Mouse (Mus musculus): ENCODE measurements around the gene 1700069L16Rik. TPM values are rescaled to one million over a fixed set of nuclear protein-coding genes. Genes with fewer than 3 reads are reported as not detected.

The 1700069L16Rik gene
- polyA plus RNA-seq, 1 experiment from 2014 or later, result not detected

GRCm38 (mm10) chr5:113674851-113675250 is 49.7 kb downstream of the 1700069L16Rik start:
- WGBS, result 80% methylated on average over 7 of the region's 7 CpGs

GRCm38 (mm10) chr5:113672456-113672855 is 52.1 kb downstream of the 1700069L16Rik start:
- no peak for DNase-seq (ENCODE audit: low spot score)
- Histone ChIP-seq H3K4me1 (no peaks in the 10 kb centered on the region), H3K27me3 (ENCODE audit: low read depth, poor library complexity, severe bottlenecking) (no peaks in the 10 kb centered on the region), H3K9me3 (replicated peaks) (no peaks in the 10 kb centered on the region), H3K36me3 (no peaks in the 10 kb centered on the region), H3K27ac (replicated peaks) (no peak overlapping the region), H3K4me3 (no peak overlapping the region)
- WGBS, result 88% methylated on average over 7 of the region's 7 CpGs

More at GRCm38 (mm10) chr5:113674851-113675250, 49.7 kb downstream of the 1700069L16Rik start:
- Histone ChIP-seq H3K4me1 (no peaks in the 10 kb centered on the region), H3K36me3 (no peaks in the 10 kb centered on the region), H3K27ac (replicated peaks) (no peak overlapping the region), H3K9me3 (replicated peaks) (no peaks in the 10 kb centered on the region), H3K27me3 (ENCODE audit: low read depth, poor library complexity, severe bottlenecking) (no peaks in the 10 kb centered on the region), H3K4me3 (no peak overlapping the region)
- DNase-seq (ENCODE audit: low spot score), result no peak

GRCm38 (mm10) chr5:113670597-113670996 is 54.0 kb downstream of the 1700069L16Rik start:
- 86% methylated on average over 6 of the region's 6 CpGs for WGBS
- no peak for DNase-seq (ENCODE audit: low spot score)
- Histone ChIP-seq H3K4me1 (no peaks in the 10 kb centered on the region), H3K27me3 (ENCODE audit: low read depth, poor library complexity, severe bottlenecking) (no peaks in the 10 kb centered on the region), H3K4me3 (no peak overlapping the region), H3K27ac (replicated peaks) (no peak overlapping the region), H3K36me3 (no peaks in the 10 kb centered on the region), H3K9me3 (replicated peaks) (no peaks in the 10 kb centered on the region)

- Histone ChIP-seq H3K36me3 (no peaks in the 10 kb centered on the region), H3K9me3 (replicated peaks) (no peaks in the 10 kb centered on the region), H3K4me1 (no peaks in the 10 kb centered on the region), H3K4me3 (no peak overlapping the region), H3K27me3 (ENCODE audit: low read depth, poor library complexity, severe bottlenecking) (no peaks in the 10 kb centered on the region), H3K27ac (replicated peaks) (no peak overlapping the region)
- no peak for DNase-seq (ENCODE audit: low spot score)
- 79% methylated on average over 3 of the region's 3 CpGs for WGBS
Measured at GRCm38 (mm10) chr5:113670110-113670509, 54.5 kb downstream of the 1700069L16Rik start.

- no peak overlapping the region for H3K27ac ChIP-seq (replicated peaks)
- DNase-seq (ENCODE audit: low spot score), result no peak
- no peaks in the 10 kb centered on the region for H3K4me1 ChIP-seq
- H3K4me3 ChIP-seq, result no peak overlapping the region
- no peaks in the 10 kb centered on the region for H3K9me3 ChIP-seq (replicated peaks)
- WGBS, result 76% methylated on average over 12 of the region's 12 CpGs
- H3K36me3 ChIP-seq, result no peaks in the 10 kb centered on the region
- no peaks in the 10 kb centered on the region for H3K27me3 ChIP-seq (ENCODE audit: low read depth, poor library complexity, severe bottlenecking)
Measured at GRCm38 (mm10) chr5:113664629-113665195, 59.9 kb downstream of the 1700069L16Rik start.

GRCm38 (mm10) chr5:113664127-113664526 is 60.4 kb downstream of the 1700069L16Rik start:
- Histone ChIP-seq H3K4me3 (no peak overlapping the region), H3K27ac (replicated peaks) (no peak overlapping the region), H3K36me3 (no peaks in the 10 kb centered on the region), H3K9me3 (replicated peaks) (no peaks in the 10 kb centered on the region), H3K4me1 (no peaks in the 10 kb centered on the region), H3K27me3 (ENCODE audit: low read depth, poor library complexity, severe bottlenecking) (no peaks in the 10 kb centered on the region)
- 89% methylated on average over 6 of the region's 6 CpGs for WGBS
- DNase-seq (ENCODE audit: low spot score), result no peak

GRCm38 (mm10) chr5:113660872-113661271 is 63.7 kb downstream of the 1700069L16Rik start:
- no peak overlapping the region for H3K4me3 ChIP-seq
- no peaks in the 10 kb centered on the region for H3K4me1 ChIP-seq
- no peaks in the 10 kb centered on the region for H3K27me3 ChIP-seq (ENCODE audit: low read depth, poor library complexity, severe bottlenecking)
- H3K9me3 ChIP-seq (replicated peaks), result no peaks in the 10 kb centered on the region
- H3K36me3 ChIP-seq, result no peaks in the 10 kb centered on the region
- no peak overlapping the region for H3K27ac ChIP-seq (replicated peaks)
- WGBS, result 77% methylated on average over 10 of the region's 10 CpGs
- no peak for DNase-seq (ENCODE audit: low spot score)

- DNase-seq (ENCODE audit: low spot score), result no peak
- Histone ChIP-seq H3K9me3 (replicated peaks) (no peaks in the 10 kb centered on the region), H3K27me3 (ENCODE audit: low read depth, poor library complexity, severe bottlenecking) (peaks cover 25% of the 10 kb centered on the region), H3K4me1 (peaks cover 25% of the 10 kb centered on the region), H3K27ac (replicated peaks) (no peak overlapping the region), H3K36me3 (no peaks in the 10 kb centered on the region), H3K4me3 (no peak overlapping the region)
- WGBS, result 86% methylated on average over 12 of the region's 12 CpGs
Measured at GRCm38 (mm10) chr5:113654821-113655220, 69.8 kb downstream of the 1700069L16Rik start.

GRCm38 (mm10) chr5:113654206-113654605 is 70.4 kb downstream of the 1700069L16Rik start:
- WGBS, result 85% methylated on average over 11 of the region's 11 CpGs

GRCm38 (mm10) chr5:113652215-113652614 is 72.4 kb downstream of the 1700069L16Rik start:
- peaks cover 42% of the 10 kb centered on the region for H3K27me3 ChIP-seq (ENCODE audit: low read depth, poor library complexity, severe bottlenecking)
- H3K4me1 ChIP-seq, result peaks cover 28% of the 10 kb centered on the region
- H3K9me3 ChIP-seq (replicated peaks), result no peaks in the 10 kb centered on the region
- peak overlapping the region; percentile 52; the same call in 1 of the 2 replicates for H3K27ac ChIP-seq (replicated peaks)
- H3K36me3 ChIP-seq, result no peaks in the 10 kb centered on the region
- no peak overlapping the region for H3K4me3 ChIP-seq
- peak; percentile 28 for DNase-seq (ENCODE audit: low spot score)
- WGBS, result 35% methylated on average over 5 of the region's 5 CpGs

More at GRCm38 (mm10) chr5:113654206-113654605, 70.4 kb downstream of the 1700069L16Rik start:
- DNase-seq (ENCODE audit: low spot score), result no peak
- no peaks in the 10 kb centered on the region for H3K36me3 ChIP-seq
- peaks cover 28% of the 10 kb centered on the region for H3K4me1 ChIP-seq
- peaks cover 31% of the 10 kb centered on the region for H3K27me3 ChIP-seq (ENCODE audit: low read depth, poor library complexity, severe bottlenecking)
- no peak overlapping the region for H3K4me3 ChIP-seq
- H3K27ac ChIP-seq (replicated peaks), result no peak overlapping the region
- H3K9me3 ChIP-seq (replicated peaks), result no peaks in the 10 kb centered on the region

GRCm38 (mm10) chr5:113650035-113650865 is 74.3 kb downstream of the 1700069L16Rik start, which contains the start of gene Cmklr1:
Cmklr1 (minus strand) TSS chr5:113650426.
- peak within 1 kb of the TSS; percentile 42 for H3K4me3 ChIP-seq
- peak; percentile 29 for DNase-seq (ENCODE audit: low spot score)
- WGBS, result 11% methylated on average over 30 of the region's 30 CpGs

GRCm38 (mm10) chr5:113648647-113649211 is 75.8 kb downstream of the 1700069L16Rik start:
- DNase-seq (ENCODE audit: low spot score), result no peak
- no peaks in the 10 kb centered on the region for H3K9me3 ChIP-seq (replicated peaks)
- 87% methylated on average over 5 of the region's 5 CpGs for WGBS
- H3K27ac ChIP-seq (replicated peaks), result no peak overlapping the region
- H3K27me3 ChIP-seq (ENCODE audit: low read depth, poor library complexity, severe bottlenecking), result peaks cover 42% of the 10 kb centered on the region
- H3K4me1 ChIP-seq, result peaks cover 28% of the 10 kb centered on the region
- no peak overlapping the region for H3K4me3 ChIP-seq
- no peaks in the 10 kb centered on the region for H3K36me3 ChIP-seq

More at GRCm38 (mm10) chr5:113650035-113650865, 74.3 kb downstream of the 1700069L16Rik start, which contains the start of gene Cmklr1:
- Histone ChIP-seq H3K9me3 (replicated peaks) (no peaks in the 10 kb centered on the region), H3K4me1 (peaks cover 28% of the 10 kb centered on the region), H3K27me3 (ENCODE audit: low read depth, poor library complexity, severe bottlenecking) (peaks cover 42% of the 10 kb centered on the region), H3K36me3 (no peaks in the 10 kb centered on the region), H3K27ac (replicated peaks) (peak within 1 kb of the TSS; percentile 63)
